Mouse (Mus musculus): Measurements from ENCODE around the gene Mpi. TPM values are rescaled to one million over a fixed set of nuclear protein-coding genes. Genes with fewer than 3 reads are reported as not detected.

Gene Mpi
- total RNA-seq, 2 experiments from 2014 or later: 87.2 to 96.9 TPM

DNA sequence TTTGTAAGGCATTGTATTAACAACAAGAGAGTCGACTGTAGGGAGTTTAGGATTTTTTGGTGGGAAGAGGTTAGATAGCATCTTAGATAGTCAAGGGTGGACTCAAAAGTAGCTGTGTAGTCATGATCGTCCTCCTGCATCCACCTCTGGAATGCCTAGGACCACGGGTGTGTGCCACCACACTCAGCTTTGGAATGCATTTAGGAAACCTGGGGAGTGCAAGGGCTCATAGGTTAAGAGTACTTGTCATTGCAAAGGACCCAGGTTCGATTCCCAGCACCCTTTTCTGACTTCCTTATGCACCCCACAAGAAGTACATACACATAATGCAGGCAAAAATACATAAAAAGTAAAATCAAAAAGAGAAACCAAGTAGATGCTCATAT lies 29.7 kb downstream of the Mpi start:
- DNase-seq: no peak

DNA sequence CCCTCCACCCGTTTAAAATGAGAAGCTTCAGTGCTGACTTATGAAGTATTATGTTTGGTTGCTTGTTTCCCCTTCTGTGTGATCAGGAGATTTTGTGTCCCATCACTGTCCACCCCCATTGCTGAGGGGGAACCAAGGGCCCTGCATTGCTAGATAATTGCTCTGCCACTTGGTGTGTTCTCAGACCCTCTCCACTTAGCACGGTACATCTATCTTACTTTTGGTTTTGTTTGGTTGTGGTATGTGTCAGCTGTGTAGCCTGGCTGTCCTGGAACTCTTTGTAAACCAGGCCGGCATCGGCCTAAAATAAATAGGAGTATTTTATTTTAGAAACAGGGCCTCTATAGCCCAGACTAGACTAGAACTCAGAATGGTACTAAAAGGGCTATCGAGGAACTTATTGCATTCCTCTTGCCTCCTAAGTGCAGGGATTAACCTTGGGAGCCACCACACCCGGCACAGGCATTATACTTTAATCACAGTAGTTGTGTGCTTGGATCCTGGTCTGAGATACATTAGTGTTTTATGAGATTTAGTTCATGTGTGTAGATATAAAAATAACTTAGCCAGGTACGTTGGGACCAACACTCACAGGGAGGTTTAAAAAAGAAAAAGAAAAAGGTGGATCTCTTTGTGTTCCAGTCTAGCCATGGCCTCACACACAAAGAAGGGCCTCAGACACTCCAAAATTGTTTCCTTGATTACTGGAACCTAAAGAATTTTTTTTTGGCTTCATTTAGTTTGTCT lies 30.3 kb downstream of the Mpi start:
- DNase-seq: no peak

DNA sequence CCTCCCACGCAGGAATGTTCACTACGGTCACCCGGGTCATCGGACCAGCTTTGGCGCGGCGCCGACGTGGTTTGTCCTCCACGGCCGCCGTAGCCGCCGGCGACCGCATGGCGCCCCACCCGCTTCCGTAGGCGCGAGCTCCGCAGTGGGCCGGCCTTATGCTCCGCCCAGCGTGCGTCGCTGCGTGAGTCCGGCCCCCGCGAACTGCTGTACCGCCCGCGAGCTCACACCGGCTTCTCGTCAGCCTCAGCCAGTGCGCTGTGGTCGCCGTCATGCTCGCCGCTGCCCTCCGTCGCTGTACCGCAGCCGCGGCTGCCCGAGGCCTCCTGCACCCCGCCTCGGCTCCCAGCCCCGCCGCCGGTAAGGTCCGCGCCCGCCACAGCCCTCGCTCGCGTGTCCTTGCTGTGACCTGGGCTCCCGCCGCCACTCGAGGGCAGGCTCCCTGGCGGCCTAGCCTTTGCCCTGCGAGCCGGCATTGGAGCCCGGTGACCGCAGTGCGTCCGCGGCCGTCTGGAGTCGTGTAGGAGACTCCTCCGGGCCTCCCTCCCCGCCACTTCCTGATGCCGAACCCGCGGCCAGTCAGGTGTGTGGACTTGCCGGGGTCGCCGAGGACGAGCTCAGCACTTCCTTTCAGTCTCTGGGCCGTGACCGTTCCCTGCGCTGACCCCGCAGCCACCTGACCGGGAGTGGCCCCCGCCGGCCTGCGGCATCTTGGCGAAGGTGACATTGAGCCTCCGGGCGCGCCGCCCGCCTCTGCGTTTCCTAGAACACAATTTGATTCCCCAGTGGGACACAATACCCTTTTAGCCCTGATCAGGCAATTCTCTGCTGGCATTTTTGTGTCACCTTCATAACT lies 31.3 kb downstream of the Mpi start, which contains the start of gene Cox5a:
TSS of gene Cox5a (plus strand) at position 219 of the 856 bp plus-strand sequence.
- peak; percentile 98 for DNase-seq

DNA sequence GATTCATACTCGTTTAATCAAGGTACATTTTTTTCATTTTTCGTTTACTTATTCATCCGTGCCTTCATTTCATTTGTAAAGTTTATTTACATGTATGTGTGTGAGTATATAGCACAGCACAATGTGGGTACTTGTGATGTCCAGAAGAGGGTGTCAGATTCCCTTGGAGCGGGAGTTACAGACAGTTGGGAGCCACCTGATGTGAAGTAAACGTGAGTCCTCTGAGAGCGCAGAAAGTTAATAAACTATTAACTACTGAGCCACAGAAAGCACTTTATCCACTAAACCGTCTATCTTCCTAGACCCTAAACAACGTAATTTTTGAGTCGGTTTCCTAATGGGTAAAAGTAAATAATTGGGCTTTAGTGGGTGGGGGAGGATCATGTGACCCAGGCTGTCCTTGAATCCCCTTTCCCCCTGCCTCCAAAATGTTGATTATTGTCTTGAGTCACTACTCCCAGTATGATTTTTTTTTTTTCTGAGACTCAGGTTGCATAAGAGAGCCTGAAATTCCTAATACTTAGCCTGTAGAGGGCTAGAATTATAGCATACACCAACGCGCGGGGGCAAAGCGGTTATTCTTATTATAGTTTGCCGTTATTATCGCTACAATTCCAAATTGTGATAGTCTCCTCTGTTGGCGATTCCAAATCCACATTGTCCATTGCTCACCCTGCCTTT lies 32.0 kb downstream of the Mpi start:
- no peak for DNase-seq

DNA sequence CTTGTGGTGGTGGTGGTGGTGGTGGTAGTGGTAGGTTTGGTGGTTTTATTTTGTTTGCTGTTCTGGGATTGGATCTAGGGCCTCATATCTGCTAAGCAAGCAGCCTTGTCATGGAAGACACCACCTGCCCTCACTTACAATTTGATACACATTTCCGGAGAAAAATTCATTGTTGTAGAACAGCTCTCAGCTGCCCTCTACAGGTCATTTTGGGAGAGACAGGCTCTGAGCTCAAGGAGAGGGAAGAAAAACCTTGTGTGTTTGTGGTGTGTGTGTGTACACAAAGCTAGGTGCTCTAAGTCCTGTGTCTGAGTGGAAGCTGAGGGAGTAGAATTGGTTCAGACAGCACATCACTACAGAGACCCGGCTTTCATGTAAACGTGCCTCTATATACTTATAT lies 35.5 kb downstream of the Mpi start:
- peak; percentile 63 for DNase-seq

DNA sequence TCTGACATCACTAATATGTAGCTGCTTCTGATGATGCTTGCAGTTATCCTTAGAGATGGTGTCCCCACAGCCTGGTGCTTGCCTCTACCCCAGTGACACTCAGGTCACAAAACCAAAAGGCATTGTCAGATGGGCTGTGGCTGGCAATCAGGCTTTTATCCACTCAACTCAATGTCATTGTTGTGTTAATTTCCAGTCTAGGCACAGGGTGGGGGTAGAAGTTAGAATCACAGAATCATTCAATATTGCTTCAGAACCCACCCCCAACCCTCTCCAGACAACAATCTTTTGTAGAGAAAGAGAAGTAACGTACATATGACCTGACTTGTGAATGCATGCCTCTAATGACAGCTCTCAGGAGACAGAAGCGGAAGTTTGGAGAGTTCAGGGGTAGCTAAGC lies 42.0 kb downstream of the Mpi start:
- DNase-seq: no peak

DNA sequence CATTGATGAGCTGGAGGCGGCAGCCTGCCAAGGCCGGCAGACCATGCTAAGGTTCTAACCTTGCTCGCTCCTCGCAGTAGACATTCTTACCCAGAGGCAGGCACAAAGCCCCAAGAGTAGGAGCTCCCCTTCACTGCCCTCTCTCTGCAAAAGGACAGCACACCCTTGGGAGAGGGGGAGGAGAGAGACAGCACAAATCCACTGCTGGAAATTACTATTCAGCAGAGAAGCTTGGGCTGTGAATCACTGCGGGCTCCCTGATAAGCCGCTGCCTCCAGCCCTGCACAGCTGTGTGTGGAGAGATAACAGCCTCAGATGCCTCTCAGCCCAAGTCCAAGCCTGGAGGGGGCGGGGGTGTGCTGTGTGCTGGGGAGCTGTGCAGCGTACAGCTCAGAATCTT lies 46.9 kb downstream of the Mpi start:
- no peak for DNase-seq

DNA sequence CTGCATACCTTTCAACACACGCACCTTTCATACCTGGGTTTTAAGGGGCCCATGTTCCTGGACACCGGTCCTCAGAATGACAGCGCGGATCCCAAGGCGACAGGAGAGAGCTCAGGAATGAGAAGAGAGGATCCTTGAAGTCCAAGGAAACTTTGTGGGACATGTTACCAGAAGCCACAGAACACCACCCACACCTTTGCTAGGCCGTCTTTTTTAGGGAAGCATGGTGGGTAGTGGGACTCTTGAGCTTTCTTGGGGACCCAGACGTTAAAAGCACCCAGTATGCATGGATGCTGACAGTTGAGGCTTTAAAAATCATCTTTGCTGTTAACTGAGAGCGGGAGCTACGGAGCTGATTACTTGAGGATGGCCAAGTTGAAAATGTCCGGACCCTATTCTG lies 47.7 kb downstream of the Mpi start:
- no peak for DNase-seq

DNA sequence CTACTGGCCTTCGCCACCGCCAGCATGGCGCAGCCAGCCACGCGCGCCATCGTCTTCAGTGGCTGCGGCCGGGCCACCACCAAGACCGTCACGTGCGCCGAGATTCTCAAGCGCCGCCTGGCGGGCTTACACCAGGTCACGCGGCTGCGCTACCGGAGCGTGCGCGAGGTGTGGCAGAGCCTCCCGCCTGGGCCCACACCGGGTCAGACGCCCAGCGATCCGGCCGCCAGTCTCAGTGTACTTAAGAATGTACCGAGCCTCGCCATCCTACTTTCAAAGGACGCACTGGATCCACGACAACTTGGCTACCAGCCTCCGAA lies 48.2 kb downstream of the Mpi start:
- peak; percentile 48 for DNase-seq

DNA sequence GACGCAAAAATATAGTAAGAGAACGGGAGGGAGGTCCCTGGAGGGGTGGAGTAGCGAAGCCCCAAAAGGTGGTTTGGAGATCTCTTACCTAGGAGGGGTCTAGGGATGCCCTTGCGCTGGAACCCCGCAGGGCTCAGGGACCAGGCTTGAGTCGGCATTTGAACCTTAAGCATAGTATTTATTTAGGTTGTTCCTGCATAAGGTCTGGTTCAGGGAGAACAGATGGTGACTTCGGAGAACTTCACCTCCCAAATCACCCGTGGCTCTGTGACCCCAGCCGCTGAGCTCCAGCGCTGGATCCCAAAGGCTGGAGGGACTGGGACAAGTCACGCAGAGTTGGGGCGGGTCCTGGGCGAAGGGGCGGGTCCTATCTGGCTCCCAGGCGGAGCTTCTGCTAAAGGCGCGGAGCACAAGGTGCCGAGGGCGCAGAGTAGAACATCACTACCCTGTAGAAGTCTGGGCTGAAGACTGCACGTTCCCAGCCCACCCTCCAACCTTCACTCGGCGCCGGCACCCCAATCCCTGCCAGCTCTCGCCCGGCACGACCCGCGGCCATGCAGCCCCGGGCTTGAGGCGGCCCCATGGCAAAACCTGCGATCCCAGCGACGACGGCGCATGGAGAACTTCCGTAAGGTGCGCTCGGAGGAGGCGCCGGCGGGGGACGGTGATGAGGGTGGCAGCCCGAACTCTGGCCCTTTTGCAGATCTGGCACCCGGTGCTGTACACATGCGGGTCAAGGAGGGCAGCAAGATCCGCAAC lies 48.8 kb downstream of the Mpi start, which contains the start of gene Rpp25:
TSS of gene Rpp25 (plus strand) at position 405 of the 759 bp plus-strand sequence.
- peak; percentile 33 for DNase-seq

DNA sequence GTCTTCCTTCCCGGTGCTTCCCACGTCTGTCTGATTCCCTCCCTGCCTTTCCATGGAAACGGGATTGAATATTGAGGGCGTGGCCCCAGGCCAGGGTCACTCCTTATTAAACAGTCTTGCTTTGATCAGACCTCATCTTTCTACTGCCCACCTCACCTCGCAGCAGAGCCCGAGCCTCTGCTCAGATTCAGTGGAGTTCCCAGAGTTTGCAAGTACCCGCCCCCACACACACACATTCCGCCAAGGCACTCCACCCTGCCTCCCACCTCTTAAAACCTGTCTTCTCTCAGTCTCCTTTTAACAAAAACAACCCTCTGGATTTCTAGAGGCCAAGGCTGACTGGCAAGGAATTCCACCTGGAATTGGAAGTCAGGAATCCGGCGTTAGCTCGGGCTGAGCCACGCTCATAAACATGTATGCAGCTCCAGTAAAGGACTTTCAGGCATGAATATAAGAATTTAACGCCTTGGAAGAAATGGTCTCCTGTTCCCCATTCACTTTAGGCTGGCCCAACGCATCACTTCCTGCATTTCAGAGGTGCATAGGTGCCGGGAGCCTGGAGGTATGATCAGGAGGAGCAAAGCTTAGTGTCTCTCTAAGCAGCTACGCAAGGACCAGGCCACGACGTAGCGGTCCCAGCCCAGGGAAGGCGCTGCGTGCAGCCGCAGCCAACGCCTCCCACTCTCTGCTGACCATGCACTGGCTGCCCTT lies 49.5 kb downstream of the Mpi start:
- DNase-seq: no peak

DNA sequence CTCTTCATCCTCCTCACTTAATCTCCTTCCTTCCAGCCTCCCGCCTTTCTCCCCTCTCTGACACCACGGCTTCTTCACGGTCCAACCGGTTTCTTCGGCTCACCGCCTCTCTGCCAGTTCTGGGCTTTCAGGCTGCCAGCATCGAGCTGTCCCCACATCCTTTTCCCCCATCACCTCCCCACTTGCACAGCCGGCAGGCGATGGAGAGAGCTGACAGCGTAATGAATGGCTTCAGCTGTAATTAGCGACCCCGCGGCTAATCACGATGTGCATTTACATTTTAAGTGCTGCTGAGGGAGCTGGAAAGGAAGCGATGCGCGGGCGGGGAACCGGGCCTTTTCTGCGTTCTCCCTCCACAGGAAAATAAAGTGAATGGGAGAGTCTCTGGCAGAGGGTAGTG lies 50.7 kb downstream of the Mpi start:
- DNase-seq: no peak

DNA sequence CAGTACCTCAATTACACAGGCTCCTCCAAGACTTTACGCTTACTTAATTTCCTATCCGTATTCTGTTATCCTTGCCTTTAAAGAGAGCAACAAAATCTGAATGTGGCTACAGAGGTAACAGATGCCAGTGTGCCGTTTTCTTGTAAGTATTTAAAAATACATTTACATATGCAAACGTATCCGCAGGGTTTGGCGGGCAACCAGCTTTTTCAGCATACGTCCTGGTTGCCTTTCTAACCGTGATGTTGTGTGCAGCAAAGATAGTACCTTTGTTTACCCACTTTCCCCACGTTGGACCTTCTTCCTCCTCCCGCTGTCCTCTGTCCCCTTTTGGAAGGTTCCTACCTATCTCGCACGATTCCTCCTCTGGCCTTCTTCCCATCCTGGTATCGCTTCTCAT lies 51.1 kb downstream of the Mpi start:
- no peak for DNase-seq

DNA sequence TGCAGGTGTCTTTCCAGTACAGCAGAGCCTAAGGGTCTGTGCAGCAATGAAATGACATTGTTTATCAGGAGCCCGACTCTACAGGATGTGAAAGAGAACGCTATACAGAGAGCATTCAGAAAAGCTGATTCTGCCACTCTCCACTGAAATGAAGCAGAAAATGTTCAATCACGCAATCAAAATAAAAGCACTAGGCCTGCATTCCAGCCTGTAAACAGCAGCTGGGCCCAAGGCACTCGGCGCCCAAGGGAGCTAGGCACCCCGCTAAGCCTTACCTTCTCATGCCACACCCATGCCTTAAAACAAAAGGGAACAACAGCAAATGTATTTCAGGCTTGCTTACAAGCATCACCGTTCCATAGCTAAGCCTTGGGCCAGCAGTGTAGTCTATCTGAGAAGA lies 54.0 kb downstream of the Mpi start:
- DNase-seq: no peak

DNA sequence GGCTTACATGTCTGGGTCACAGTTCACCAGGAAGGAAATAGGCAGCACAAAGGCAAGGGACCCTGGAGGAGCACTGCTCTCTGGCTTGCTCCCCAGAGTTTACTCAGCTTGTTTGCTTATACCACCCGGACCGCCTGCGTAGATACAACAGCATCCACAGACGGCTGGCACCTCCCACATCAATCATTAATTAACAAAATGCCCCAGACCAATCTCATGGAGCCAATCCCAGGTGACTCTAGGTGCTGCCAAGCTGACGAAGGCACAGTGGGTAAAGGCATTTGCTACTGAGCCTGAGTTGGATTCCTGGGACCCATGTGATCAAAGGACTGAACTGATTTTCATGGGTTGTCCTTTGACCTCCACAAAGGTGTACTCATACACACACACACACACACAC lies 55.3 kb downstream of the Mpi start:
- no peak for DNase-seq

DNA sequence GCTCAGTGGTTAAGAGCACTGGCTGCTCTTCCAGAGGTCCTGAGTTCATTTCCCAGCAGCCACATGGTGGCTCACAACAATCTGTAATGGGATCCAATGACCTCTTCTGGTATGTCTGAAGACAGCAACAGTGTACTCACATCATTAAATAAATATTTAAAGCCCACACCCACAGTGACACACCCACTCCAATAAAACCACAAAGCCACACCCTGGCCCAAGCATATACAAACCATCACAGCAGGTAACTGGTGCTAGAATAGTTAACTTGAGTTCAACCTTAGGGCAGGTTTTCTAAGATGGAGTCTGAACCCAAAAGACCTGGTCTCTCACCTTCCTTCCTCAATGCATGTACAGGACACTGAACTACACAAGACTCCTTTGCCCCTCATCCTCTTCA lies 57.6 kb downstream of the Mpi start:
- DNase-seq: no peak

Other genes starting within 250 kb of the Mpi start
- gene Ppcdc, start 112.6 kb downstream of the Mpi start, total RNA-seq (2021): 1 to 10 TPM; 7.7 to 8.8 TPM
- gene Scamp5, start 84.7 kb downstream of the Mpi start, total RNA-seq (2021): 1 to 10 TPM; 6.8 to 8.3 TPM
- gene Rpp25, start 48.7 kb downstream of the Mpi start, total RNA-seq (2021): not detected
- gene Cox5a, start 31.5 kb downstream of the Mpi start, total RNA-seq (2021): 1,000 to 10,000 TPM in 1 of 2 experiments, 100 to 1,000 TPM in 1; 862 to 1,077 TPM
- 1 to 10 TPM; 9.1 to 9.2 TPM for gene Fam219b, start 15.2 kb downstream of the Mpi start, total RNA-seq (2021)
- 10 to 100 TPM; 52.5 to 56.3 TPM for gene Scamp2, start 8.2 kb upstream of the Mpi start, total RNA-seq (2021)
- 10 to 100 TPM in 1 of 2 experiments, 1 to 10 TPM in 1; 7.6 to 12.2 TPM for gene Ulk3, start 36.7 kb upstream of the Mpi start, total RNA-seq (2021)
- not detected for gene Cplx3, start 53.5 kb upstream of the Mpi start, total RNA-seq (2021)
- not detected for gene Lman1l, start 68.0 kb upstream of the Mpi start, total RNA-seq (2021)
- 10 to 100 TPM; 19.3 to 31.7 TPM for gene Csk, start 100.9 kb upstream of the Mpi start, total RNA-seq (2021)
- under 1 TPM in 1 of 2 experiments, not detected in 1; 0.14 TPM for gene Cyp1a2, start 130.9 kb upstream of the Mpi start, total RNA-seq (2021)
- under 1 TPM; 0.09 TPM for gene Cyp1a1, start 135.2 kb upstream of the Mpi start, total RNA-seq (2021)
- gene Edc3, start 155.8 kb upstream of the Mpi start, total RNA-seq (2021): 1 to 10 TPM; 7.8 to 8.5 TPM
- 10 to 100 TPM; 34.8 to 45.3 TPM for gene Clk3, start 213.1 kb upstream of the Mpi start, total RNA-seq (2021)

Data from gastrocnemius, postnatal 10 days (tissue).